Mouse (Mus musculus) c-Kit-positive CD71-negative TER-119-negative erythroid progenitor cells, embryonic 14.5 days (primary cell): ENCODE data around the gene Cxcr2.

Source experiments
- DNase-seq: peaks from one replicate; pipeline ENCODE4 v3.0.0-alpha.2; 2013; ENCODE audit warnings: low read depth

The Cxcr2 gene

DNA sequence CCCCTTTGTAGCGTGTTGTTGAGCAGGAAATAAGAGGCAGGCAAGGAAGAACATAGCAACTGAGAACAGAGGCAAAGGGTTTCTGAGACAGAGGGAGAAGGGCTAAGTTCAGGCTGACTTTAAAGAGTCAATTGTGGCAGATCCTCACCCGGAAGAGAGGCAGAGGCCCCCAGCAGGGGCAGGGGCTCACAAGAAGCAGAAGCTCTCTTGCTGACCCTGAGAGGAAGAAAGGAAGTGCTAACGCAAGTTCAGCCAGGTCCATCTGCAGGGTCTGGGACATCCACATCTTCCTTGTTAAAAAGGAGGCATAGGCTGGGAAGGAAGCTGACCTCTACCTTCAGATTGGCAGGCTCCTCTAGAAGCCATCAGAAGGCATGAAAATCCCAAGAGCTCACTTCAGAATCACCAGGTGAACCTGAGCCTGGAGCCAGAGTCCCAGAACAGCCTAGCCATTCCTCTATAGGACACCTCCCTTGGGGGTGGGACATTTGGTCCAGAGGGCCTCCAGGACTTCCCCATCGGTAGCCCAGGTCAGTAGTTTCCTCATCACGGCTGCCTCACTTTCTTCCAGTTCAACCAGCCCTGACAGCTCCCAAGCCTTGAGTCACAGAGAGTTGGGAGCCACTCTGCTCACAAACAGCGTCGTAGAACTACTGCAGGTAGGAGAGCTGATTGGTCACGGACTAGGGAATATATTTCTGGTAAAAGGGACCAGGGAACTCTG, at the start of gene Cxcr2:
Gene Cxcr2, plus strand, starts transcription at position 529 of the 724 bp plus-strand sequence.
- no peak for DNase-seq

DNA sequence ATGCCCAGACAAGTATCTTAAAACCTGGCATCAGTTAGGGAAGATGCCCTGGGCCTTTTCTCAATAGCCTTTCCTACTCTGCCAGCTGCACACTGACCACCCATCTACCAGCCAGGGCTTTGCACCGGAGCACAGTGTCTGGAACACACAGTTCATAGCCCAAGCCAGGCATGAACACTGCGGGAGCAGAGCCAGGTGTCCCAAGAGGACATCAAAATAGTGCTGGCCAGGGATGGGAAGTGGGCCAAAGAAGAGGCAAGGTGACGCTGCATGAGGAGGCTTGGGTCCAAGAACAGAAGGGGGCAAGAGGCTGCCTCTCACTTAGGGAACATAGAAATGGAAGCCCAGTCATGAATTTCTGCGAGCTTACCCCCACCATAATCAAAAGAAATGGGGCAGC, 48.1 kb upstream of the Cxcr2 start:
- DNase-seq, result no peak

DNA sequence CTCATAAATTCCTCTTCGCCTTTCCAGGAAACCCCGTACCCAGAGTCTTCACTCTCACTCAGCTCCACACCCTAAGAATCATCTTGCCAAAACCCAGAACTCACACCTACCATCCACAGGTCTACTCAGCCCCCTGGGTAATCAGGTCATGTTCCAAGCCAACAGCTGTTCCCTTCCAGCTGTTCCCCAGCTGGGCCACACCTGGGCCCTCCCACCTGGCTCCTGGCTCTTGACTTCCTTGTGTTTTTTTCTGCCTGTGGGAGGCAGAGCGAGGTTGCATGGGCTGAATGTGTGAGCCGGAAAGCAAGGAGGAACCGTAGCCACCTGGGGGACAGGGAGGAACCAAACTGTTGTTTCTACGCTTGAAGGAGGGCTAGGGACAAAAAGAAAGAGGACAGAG, 47.6 kb upstream of the Cxcr2 start:
- no peak for DNase-seq

DNA sequence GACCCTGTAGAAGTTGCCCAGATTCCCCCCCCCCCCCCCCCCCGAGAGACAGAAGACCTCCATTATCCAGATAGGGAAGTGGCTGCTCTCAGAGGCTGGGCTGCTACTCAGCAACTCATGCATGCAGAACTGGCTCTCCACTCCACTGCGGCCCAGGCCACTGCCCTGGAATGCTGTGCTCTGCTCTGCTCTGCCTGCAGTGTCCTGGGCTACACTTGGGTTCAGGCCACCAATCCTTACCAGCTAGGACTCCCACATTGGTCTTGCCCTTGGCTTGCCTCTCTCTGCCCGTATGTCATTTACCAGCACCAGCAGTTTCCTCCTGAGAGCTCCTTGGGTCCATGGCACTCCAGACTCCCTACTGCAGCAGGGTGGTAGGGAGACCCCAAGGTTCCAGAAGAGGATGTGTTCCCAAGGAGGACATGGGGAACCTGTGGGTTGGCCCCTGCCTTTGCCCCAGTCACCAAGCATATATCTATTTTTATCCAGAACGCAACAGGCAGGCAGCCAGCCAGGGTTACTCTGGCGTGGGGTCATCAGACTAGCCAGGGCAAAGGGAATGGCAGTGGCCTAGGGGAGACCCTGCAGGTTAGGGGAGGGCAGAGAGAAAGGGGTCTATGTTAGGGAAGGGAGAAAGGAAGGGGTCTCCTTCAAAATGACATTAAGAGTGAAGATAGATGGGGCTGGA, 45.7 kb upstream of the Cxcr2 start:
- DNase-seq, result no peak

DNA sequence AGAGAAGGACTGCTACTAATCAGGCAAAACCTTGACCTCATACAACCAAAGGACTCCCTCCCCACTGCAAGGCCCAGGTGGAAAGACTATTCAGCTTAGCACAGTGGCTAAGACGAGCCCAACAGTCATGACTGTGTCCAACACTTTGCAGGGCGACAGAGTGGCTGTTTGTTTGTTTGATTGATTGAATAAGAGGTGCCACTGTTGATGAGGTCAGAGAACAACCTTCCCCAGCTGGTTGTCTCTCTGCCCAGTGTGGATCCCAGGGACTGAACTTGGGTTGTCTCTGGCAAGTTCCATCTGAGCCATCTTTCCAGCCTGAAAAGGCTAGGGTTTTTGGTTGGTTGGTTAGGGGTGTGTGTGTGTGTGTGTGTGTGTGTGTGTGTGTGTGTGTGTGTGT, 44.1 kb upstream of the Cxcr2 start:
- no peak for DNase-seq

DNA sequence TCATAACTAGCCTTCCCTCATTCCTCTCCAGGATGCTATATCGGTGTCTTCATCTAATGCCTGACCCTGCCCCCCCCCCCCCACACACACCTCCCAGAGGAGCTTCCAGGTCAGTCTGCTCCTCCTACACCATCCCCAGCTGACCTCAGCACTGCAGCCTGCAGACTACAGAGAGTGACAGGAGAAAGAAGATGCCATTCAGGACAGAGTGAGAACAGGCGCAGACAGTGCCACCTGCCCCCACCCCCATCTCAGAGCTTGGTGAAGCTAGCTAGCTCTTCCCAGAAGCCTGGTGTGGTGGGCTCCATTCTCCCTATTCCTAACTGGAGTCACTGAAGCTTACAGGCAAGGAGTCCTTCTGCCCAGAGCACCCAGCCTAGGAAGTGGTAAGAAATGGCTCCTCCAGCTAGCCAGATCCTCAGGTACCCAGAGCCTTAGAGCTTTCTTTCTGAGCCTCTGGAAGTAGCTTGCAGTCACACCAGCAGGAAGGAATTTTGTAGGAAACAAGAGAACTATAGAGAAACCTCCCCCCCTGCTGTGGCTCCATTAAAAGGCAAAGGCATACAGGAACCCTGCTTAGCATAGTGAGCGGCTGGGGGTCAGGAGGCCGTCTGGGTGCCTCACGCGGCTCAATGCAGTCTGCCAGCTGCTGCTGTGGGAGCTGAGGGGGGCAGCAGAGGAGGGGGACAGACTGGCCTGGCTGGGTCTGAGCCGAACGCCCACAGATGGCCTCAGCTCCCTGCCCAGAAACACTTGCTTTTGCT, 42.7 kb upstream of the Cxcr2 start:
- DNase-seq, result no peak

DNA sequence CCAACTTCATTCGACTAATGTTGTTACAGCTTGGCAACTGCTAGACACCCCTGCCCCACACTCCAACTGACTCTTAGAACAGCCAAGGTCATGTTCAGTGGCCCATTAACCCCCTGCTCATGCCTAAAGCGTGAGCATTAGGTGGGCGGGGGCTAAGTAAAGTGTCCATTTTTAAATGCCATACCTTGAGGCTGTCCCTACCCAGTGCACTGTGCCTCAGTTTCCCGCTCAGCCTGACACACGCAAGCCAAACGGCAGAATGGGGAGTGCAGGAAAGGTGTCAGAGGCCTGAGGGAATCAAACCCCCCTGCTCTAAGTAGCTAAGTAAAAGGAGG, 42.1 kb upstream of the Cxcr2 start:
- DNase-seq, result no peak

DNA sequence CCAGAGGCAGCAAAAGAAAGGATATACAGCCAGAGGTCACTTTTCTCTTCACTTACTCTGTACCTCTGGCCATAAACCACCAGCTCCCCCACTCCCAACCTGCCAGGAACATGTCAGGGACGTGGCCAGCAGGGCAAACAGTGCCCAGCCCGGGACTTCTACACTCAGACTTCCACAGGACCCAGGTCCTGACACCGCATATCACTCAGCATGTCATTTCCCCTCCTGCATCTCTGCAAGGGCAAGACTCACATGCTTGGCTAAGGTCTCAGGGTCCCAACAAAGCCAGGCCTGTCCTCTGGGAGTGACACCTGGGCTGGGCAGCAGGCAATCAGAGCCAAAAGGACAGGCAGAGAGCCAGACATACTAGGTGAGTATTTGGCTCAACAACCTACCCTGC, 40.7 kb upstream of the Cxcr2 start:
- DNase-seq, result no peak

DNA sequence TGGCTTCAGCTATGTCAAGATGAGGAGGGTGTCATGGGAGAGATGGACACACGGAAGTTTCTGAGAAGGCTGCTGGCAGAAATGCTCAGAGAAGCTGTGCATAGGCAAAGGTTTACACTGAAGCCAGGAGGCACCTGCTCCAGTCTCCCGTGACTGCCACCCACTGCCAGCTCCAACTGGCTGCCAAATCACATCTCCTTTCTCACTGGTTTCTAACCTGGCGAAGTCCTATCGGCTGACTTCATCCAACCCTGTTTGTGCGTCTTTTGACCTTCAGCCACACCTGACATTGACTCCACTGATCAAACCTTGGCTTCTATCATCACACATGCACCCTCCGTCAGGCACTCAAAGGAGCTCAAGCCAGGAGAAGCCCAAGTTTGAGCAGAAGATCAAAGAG, 35.9 kb upstream of the Cxcr2 start:
- DNase-seq, result no peak

DNA sequence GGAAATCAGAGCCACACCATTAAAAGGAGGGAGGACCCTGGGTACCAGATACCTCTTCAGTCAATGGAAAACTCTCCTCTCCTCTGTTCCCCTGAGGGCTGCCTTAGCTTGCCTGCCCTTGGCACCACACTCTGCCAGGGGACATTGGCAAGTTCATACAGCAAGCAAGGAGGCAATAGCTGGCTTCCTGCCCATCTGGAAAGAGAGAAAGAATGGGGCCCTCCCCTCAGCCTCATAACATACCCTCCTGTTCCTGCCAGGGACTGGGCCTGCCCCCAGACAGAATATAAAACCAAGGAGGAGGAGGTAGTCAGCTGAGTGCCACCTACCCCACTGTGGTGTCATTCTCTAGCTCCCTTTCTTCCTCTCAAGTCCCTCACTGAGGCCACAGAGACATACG, 34.7 kb upstream of the Cxcr2 start:
- DNase-seq, result no peak

DNA sequence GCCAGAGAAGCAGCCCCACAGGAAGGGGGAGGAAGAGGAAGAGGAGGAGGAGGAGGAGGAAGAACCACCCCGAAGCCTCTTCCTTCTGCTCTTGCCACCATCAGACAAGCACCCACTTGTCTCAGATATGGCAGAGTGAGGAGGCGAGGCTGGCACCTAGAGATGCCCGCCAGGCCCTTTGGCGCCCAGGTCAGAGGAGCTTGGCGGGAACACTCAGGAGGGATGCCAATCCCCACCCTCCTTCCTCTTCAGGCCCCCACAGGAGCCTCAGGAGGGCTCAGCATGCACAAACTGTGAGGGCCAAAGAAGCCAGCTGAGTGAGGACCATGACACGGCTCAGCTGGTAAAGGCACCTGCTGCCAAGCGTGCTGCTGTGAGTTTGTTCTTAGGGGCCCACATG, 32.7 kb upstream of the Cxcr2 start:
- DNase-seq, result no peak

DNA sequence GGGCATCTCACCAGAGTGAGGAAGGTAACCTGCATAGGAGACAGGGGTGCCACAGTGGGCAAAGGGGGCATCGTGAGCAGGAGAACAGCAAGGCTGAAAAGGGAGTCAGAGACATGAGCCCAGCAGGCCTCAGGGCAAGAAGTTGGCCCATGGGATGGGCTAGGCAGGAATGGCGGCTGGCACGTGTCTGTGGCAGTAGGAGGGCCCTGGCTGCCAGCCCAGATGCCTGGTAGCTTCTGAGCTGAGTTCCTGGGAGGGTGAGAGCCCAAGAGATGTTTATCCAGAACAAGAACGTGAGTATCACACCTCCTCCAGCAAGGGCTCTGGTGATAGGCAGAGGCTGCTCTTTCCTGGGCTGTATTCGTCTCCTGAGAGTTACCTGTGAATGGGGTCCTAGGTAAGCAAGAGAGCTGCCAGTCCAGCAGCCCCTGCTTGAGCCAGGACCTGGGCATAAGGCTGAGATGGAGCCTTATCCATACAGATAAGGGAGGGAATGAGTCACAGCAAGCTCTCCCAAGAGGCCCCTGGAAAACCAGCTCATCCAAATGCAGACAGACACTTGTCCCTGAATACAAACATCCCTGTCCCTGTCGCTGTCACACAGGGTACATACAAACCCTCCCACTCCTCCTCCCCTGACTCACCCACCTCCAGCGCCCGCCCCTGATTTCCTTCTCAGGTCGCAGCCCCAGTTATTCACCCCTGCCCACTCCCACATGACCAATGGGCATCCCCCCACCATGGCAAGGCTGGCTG, 31.8 kb upstream of the Cxcr2 start:
- no peak for DNase-seq

DNA sequence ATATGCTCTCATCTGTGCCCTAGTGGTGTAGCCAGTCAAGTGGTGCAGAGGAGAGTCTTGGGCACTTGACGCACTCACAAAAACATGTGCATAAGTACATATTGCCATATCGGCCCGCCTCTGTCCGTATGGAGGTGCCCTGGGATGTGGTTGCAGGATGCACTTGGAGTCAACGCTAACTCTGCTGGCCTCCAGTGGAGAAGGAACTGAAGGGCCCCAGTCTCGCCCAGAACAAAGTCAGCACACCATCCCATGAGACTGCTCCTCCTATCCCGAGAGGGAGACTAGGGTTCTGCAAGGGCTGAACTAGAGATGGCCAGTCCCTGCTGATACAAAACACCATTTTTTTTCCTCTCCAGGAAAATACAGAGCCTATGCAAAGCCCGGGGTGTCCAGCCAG, 30.6 kb upstream of the Cxcr2 start:
- DNase-seq, result no peak

DNA sequence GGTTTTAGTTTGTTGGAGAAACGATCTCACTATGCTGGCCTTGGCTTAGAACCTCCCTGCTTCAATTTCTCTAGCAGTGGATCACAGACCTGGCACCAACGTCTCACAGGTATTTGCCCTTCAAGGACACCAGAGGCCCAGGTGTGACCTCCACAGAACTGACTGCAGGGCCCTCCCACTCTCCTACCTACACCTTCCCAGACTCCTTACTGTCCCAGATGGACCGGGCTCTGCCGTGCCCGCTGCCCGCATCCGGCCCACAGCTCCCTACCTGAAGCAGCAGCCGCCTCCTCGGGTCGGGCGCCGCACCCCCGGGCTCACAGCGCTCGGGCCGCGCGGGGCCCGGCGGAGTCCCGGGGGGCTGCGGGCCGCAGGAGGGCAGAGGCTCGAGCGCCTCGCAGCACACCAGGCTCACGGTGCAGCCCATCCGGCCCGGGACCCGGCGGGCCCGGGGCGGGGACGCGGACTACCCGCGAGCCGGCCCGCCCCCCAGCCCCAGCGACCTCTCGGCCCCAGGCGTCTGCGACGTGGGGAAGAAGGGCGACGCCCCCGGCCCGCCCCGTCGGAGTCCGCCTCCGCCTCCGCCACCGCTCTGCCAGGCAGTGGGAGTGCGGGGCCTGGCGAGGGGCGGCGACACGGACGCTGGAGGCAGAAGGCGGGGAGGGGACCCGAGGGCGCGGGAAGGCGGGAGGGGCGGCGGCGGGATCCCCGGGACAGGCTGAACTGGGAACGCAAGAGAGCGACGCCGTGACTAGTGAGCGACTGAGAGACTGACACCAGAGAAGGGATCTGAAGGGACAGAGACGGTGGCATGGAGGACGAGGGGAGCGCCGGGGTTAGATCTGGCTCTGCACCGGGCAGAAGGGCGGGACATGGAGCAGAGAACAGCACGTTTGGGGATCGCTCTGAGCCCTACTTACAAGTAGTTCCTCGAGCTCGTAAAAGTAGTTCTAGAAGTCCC, 29.5 kb upstream of the Cxcr2 start, which contains the start of gene Tns1:
Gene Tns1, minus strand, starts transcription at position 429 of the 961 bp plus-strand sequence.
- no peak for DNase-seq

DNA sequence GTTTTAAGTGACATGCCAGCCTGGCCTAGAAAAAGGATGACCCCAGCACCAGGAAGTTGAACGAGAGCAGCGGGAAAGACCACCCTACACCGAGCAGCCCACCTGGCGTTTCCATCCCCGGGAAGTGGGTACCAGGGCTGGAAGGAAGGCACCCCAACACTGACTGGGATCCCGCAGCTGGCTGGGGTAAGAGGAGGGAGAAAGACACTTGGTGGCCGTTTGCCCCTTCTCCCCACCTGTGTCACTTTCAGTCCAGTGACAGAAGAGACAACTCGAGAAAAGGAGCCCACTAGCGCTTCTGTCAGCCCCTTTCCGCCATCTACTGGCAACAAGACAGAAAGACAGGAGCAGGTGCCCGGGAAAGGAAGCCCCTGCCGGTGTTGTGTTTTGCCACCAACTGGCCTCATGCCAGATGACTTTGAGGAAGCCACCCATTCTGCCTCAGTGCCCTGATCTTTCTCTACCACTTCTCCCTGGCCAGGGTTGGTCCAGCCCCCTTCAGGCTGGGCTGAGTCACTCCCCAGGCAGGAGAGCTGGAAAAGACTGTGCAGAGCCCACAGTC, 28.7 kb upstream of the Cxcr2 start, which contains the start of gene Rufy4:
Gene Rufy4, plus strand, starts transcription at position 551 of the 562 bp plus-strand sequence.
- DNase-seq, result peak; percentile 92

DNA sequence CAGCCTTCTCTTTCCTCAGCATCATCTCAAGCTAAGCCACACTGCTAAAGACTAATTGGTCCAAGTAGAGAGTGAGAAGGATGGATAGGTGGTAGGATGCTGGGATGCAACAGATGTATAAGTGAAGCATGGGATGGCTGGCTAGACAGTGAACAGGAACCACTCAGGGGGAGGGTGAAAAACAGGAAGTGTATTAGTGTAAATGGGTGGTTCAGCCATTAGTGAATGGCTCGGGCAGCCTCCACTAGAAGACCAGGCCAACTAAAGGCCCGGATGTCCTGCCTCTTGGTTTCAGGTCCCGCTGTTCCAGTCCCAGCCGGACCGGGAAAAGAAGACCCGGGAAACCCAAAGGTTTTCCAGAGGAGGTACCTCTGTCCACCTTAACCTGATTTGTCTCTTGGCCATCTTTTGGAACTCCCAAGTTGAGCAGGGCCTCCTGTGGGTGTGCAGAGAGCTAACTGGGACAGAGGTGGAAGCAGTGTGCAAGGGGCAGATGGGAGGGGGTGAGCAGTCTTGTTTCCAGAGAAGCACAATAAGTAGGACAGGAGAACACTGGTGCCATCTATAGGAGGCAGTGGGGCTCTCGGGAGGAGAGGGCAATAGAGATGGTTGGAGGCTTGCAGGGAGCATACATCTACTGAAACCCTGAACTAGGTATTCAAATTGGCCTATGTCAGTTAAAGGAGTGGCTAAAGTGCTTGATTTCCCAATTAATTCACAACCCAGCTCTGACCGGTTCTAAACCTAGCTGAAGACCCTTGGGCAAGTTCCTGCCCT, 22.7 kb upstream of the Cxcr2 start:
- no peak for DNase-seq

DNA sequence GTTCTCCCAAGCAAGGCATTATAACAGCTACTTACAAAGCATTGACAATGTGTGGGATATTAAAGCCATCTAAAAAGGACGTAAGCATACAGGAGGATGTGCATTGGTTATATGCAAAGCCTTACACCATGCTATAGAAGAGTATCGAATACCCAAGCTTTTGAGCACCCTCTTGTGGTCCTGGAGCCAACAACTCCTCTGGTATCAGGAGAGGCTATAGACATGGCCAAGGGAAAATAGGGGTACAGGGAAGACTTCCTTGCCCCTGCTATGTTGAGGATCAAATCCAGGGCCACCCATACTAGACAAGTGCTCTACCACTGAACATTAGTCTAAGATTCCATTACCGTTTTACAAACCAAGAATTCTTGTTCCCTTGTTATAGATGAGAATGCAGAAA, 21.8 kb upstream of the Cxcr2 start:
- no peak for DNase-seq

DNA sequence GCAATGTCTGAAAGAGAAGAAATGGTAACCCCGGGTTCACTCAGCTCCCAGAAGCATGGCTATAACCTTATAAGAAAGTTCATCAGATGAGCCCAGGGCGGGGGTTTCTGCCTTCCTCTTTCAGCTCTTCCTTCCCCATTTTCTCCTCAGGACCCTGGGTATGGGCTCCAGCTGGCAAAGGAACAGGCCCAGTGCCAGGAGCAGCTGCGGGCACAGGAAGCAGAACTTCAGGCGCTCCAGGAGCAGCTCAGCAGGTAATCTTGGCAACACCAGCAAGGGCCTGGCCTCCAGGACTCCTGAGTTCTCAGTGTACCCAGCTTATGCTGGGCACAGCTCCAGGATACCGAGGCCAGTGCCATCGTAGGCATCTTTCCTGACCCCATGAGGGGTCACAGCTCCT, 19.8 kb upstream of the Cxcr2 start:
- DNase-seq, result no peak

DNA sequence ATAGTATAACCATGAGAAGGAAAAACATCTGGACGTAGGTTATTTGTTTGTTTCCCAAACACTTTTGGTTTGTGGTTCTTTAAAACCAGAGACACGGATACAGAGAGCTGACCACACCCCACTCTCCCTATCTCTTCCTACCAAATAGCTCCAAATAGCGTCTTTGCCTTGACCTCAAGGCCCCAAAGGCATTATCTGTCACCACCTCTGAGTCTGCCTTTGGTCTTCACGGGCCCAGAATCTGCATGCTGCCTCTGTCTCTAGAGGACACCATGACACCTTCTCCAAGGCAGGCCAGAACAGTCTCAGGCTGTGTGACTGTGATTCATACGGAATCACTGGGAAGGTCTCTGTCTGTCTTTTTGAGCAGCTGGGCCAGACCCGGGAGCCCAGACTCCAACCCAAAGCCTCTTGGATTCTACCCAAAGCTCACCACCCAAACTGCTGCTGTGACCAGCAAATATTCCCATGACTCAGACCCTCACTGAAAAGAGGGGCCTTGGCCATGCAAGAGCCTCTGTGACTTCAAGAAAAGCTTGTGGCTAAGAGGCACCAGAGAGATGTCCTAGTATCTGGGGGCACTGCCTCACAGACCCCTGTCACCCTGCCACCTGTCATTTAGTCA, 18.4 kb upstream of the Cxcr2 start:
- no peak for DNase-seq

DNA sequence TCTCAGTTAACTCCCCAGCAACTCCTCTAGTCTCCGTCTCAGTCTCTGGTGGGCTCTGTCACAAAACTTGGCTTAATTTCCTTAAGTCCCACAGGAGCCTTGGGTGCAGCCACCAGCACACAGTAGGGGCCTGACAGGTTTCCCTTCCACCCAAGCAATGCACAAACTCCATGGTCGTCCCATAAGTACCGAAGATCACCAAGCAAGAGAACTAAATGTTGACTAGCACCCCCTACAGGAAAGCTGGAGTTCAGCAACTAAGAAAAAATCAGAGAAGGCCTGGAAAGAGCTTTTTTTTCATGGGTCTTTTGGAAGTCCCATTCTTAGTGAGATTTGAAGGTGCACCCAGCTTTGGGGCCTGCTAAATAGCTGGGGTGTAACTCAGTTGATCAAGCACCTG, 14.4 kb upstream of the Cxcr2 start:
- no peak for DNase-seq
